Mouse (Mus musculus) hindbrain, embryonic 14.5 days (tissue): Measurements from ENCODE around the gene Rbfox2. TPM values are rescaled to one million over a fixed set of nuclear protein-coding genes. Genes with fewer than 3 reads are reported as not detected.

Experiments used
- ATAC-seq: fragments of 200-750 bp; cut with Nextera tagmentation; 2 replicates; pipeline ENCODE4 v1.8.0; 2017; ENCODE audit warnings: moderate number of reproducible peaks, mild to moderate bottlenecking, moderate TSS enrichment, moderate library complexity; ENCODE audit not compliant: low FRiP score
- DNase-seq: peaks from one replicate; pipeline ENCODE4 v3.0.0-alpha.2; 2015; ENCODE audit warnings: low spot score
- H3K27ac ChIP-seq: fragments of 300-500 bp; sonication (generic); 2 replicates; pipeline ENCODE4 v1.5.1; 2014; ENCODE audit warnings: mild to moderate bottlenecking, moderate library complexity
- H3K27me3 ChIP-seq: fragments of 300-500 bp; sonication (generic); 2 replicates; pipeline ENCODE4 v1.6.1; 2014; ENCODE audit warnings: mild to moderate bottlenecking, low read length, mixed read lengths; ENCODE audit not compliant: control insufficient read depth, insufficient read depth
- H3K36me3 ChIP-seq: fragments of 300-500 bp; sonication (generic); replicated peaks from 2 replicates; pipeline ENCODE4 v1.6.1; 2014; ENCODE audit not compliant: control insufficient read depth, insufficient read depth
- H3K4me1 ChIP-seq: fragments of 300-500 bp; sonication (generic); replicated peaks from 2 replicates; pipeline ENCODE4 v1.6.1; 2014; ENCODE audit warnings: antibody characterized with exemption, low read length, mixed read lengths; ENCODE audit not compliant: control insufficient read depth, insufficient read depth
- H3K4me2 ChIP-seq: fragments of 300-500 bp; sonication (generic); replicated peaks from 2 replicates; pipeline ENCODE4 v1.6.1; 2014; ENCODE audit warnings: mild to moderate bottlenecking, moderate library complexity
- H3K4me3 ChIP-seq: fragments of 300-500 bp; sonication (generic); replicated peaks from 2 replicates; pipeline ENCODE4 v1.5.1; 2014; ENCODE audit warnings: mild to moderate bottlenecking, low read length
- H3K9ac ChIP-seq: fragments of 300-500 bp; sonication (generic); 2 replicates; pipeline ENCODE4 v1.6.1; 2014
- H3K9me3 ChIP-seq: fragments of 300-500 bp; sonication (generic); 2 replicates; pipeline ENCODE4 v1.6.1; 2016; ENCODE audit warnings: low read length; ENCODE audit not compliant: control insufficient read depth
- WGBS: fragments of 180-500 bp; shearing (Covaris S2); extraction: QIAGEN DNeasy Blood & Tissue Kit; methylation state at CpG from one replicate; pipeline ENCODE4 v1.1.7; 2014; 5-methylcytosine and 5-hydroxymethylcytosine counted together
- polyA plus RNA-seq: library from polyadenylated mRNA; unstranded; fragments of >200 nt; fragmentation: Nextera tagmentation; extraction: Ambion mirVana; gene quantifications from 2 replicates; pipeline ENCODE4 v1.2.1, GENCODE M21; 2014

The Rbfox2 gene
- polyA plus RNA-seq, 1 experiment from 2014 or later = 154 TPM

DNA sequence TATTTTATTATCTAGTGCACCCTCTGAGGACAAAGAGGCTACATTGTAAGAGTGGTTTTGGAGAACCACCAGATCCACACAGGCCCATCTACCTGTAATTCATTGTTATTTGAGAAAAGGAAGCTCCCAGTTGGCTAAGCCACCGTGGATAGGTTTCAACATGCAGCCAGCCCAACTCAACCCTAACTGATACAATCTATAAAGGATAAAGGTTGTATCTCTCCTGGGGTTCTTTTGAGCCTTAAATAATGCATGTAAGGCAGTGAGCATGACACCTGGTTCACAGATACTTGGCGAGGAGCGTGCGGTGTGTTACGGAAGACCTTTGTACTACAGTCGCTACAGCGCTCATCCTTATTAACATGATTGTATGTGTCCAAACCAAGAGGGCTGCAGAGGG, 6.0 kb upstream of the Rbfox2 start:
- ATAC-seq = no peak
- WGBS = 95% methylated on average over 7 of the region's 7 CpGs
- Histone ChIP-seq H3K27ac (no peak overlapping the region), H3K4me1 (0 out of 2 replicates have a peak, but pooled peaks cover 4% of the 10 kb centered on the region), H3K9ac (no peak overlapping the region), H3K4me3 (no peak overlapping the region), H3K36me3 (no peaks in the 10 kb centered on the region), H3K9me3 (no peaks in the 10 kb centered on the region), H3K4me2 (no peak overlapping the region), H3K27me3 (no peaks in the 10 kb centered on the region)
- no peak for DNase-seq

DNA sequence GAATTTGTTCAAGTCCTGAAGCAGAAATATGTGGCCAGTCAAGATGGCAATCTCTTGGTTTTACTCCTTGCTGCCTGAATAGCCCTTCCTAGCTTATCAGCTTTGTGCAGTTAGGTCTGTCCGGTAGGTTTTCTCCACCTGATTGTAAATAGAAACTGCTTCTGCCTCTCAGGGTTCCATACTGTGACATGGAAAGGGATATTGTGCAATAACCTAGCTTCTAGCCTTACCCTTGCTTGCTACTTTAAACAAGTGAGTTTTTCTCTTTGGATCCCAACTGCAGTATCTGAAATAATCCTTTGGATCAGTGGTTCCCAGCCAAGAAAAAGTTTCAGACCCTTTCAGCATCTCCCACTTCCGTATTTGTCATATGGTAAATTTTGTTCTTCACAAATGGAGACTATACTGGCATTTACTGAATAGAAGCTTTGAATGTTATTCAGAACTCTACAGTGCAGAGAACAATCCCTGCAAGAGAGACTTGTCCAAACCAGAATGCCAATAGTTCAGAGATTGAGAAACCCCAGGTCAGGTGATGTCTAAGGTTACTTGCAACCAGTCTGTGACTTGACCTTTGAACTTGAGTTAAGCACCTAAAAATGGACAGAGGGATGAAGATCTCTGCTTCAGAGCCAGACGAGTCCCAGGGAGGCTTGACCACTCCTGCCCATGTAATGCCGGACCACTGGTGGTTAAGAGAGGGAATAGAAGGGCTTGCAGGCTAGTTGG, 1.1 kb upstream of the Rbfox2 start:
- Histone ChIP-seq H3K9me3 (no peaks in the 10 kb centered on the region), H3K27ac (no peak overlapping the region), H3K4me2 (peak overlapping the region; percentile 74; the same call in 1 of the 2 replicates), H3K36me3 (no peaks in the 10 kb centered on the region), H3K27me3 (no peaks in the 10 kb centered on the region), H3K9ac (no peak overlapping the region), H3K4me1 (peaks cover 31% of the 10 kb centered on the region), H3K4me3 (no peak overlapping the region)
- ATAC-seq (no peak), DNase-seq (no peak)
- 89% methylated on average over 4 of the region's 4 CpGs for WGBS

DNA sequence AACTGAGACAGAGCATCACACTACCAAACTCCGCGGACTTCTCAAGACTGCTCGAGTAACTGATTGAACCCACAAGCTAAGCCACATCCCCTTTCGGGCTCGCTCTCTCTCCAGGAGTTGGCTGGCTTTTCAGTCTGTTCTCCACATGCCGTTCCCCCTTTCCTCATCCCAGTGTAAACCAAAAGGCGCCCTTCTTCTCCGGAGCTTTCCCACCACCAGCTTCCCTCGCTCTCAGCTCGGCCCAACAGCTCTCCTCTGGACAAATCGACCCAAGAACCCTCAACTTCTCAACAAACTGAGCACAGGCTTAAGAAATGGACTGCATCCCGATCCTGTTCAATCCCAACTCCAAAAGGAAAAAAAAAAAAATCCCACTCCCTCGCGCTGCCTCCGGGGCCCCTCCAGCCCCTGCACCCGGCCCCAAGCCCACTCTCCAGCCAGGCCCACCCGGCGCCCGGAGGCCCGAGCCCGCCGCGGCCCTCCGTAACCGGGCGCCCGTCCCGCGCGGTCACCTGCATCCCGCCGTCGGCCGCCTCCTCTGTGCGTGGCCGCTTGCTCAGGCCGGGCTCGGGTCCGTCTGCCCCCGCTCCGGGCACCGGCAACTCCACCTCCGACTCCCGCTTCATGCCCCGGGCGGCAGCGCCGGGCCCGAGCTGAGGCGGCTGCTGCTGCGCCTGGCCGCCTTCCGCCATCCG, 805 bp downstream of the Rbfox2 start:
- peak overlapping the region; percentile 74 for H3K4me2 ChIP-seq
- DNase-seq (peak; percentile 71), ATAC-seq (peak; percentile 29)
- peak overlapping the region; percentile 70 for H3K4me3 ChIP-seq
- H3K27ac ChIP-seq = peak overlapping the region; percentile 98
- no peaks in the 10 kb centered on the region; the same call in 1 of the 2 replicates for H3K36me3 ChIP-seq
- H3K27me3 ChIP-seq = no peaks in the 10 kb centered on the region
- H3K4me1 ChIP-seq = peaks cover 34% of the 10 kb centered on the region
- H3K9ac ChIP-seq = peak overlapping the region; percentile 85
- no peaks in the 10 kb centered on the region for H3K9me3 ChIP-seq
- under 1% methylated on average over 39 of the region's 54 CpGs for WGBS

DNA sequence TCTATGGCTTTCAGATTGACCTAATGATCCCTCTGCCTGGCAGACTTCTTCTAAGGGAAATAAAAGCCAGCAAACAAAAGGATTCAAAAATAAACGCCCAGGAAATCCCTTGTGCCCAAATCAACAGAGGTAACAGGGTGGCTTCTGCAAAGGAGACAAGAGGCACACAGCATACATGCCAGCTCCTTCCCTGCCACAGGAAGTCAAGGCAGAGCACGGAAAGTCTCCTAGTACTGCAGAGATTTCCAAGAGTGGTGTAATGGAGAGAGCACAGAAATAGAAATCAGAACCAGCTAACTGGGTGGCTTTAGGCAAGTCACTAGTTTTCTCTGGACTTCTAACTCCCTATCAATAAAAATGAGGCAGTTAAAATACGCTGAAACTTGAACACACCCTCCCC, 1.8 kb downstream of the Rbfox2 start:
- Histone ChIP-seq H3K4me3 (peak overlapping the region; percentile 70), H3K4me1 (peaks cover 34% of the 10 kb centered on the region), H3K27me3 (no peaks in the 10 kb centered on the region), H3K36me3 (no peaks in the 10 kb centered on the region; the same call in 1 of the 2 replicates), H3K27ac (0 out of 2 replicates have a peak overlapping the region, but pooled peaks have one; percentile 32), H3K9ac (peak overlapping the region; percentile 85), H3K9me3 (no peaks in the 10 kb centered on the region), H3K4me2 (peak overlapping the region; percentile 74)
- DNase-seq (no peak), ATAC-seq (no peak)
- WGBS = 9% methylated on average over 3 of the region's 3 CpGs

DNA sequence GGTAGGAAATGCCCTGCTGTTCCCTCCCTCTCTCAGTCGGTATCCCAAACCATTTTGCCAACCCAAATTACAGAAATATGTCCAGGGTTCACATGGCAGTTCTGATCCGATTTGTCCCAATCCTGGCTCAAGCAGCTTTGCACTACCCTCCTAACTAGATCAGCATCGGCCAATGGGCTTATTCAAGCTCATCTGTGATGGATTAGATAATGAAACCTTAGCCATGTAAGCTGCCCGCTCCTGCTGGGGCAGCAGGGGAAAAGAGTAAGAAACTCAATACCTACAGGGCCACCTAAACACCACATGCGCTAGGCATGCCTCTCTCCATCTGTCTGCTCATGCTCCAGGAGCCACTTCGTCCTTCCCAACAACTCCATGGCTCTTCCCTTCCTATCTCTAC, 5.7 kb downstream of the Rbfox2 start:
- WGBS = 82% methylated on average over 6 of the region's 6 CpGs
- no peak for DNase-seq
- Histone ChIP-seq H3K27me3 (no peaks in the 10 kb centered on the region), H3K4me2 (no peak overlapping the region), H3K4me3 (no peak overlapping the region), H3K9me3 (no peaks in the 10 kb centered on the region), H3K4me1 (peaks cover 29% of the 10 kb centered on the region), H3K27ac (no peak overlapping the region), H3K9ac (no peak overlapping the region), H3K36me3 (no peaks in the 10 kb centered on the region; the same call in 1 of the 2 replicates)
- ATAC-seq = no peak

DNA sequence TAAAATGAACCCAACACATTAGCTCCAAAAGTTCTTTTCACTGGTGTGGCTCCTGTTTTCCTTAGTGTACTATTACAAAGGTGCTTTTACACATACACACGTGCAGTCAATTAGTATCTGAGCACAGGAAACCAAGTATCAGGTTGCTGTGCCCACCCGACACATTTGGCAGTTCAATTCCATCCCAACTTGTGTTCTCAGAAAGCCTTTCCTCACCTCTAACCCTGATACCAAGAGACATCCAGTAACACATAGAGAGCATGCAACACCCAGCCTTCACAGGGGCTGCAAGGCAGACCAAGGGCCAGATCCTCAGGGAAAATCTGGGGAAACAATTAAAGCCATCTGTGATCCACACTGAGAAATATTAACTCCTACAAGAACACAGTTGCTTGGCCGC, 8.2 kb downstream of the Rbfox2 start:
- Histone ChIP-seq H3K4me1 (peaks cover 9% of the 10 kb centered on the region; the same call in 1 of the 2 replicates), H3K27me3 (no peaks in the 10 kb centered on the region), H3K27ac (no peak overlapping the region), H3K36me3 (no peaks in the 10 kb centered on the region; the same call in 1 of the 2 replicates), H3K4me2 (no peak overlapping the region), H3K4me3 (no peak overlapping the region), H3K9me3 (no peaks in the 10 kb centered on the region), H3K9ac (no peak overlapping the region)
- DNase-seq (no peak), ATAC-seq (no peak)
- WGBS = 73% methylated on average over 3 of the region's 3 CpGs

DNA sequence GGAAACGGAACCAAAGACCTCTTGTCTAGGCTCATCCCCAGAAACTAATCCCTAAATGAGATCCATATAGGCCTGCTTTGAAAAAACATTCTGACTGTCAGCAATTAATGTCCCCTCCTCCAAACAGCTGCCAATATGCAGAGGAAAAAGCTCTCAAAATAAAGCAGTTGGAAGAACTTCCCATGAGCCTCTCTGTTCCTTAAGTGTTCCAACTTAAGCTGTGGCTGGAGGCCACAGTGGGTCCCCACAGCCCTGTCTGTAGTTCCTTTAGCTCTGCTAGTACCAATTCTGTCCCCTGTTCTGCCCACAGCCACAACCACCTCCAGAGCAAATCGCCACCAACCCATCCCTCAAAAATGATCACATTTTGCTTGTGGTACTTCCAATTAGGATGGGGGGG, 10.2 kb downstream of the Rbfox2 start:
- DNase-seq (no peak), ATAC-seq (no peak)
- WGBS = 89% methylated on average over 2 of the region's 2 CpGs
- Histone ChIP-seq H3K4me2 (no peak overlapping the region), H3K9me3 (no peaks in the 10 kb centered on the region), H3K27me3 (no peaks in the 10 kb centered on the region), H3K9ac (no peak overlapping the region), H3K4me3 (no peak overlapping the region), H3K27ac (no peak overlapping the region), H3K4me1 (0 out of 2 replicates have a peak, but pooled peaks cover 5% of the 10 kb centered on the region), H3K36me3 (no peaks in the 10 kb centered on the region; the same call in 1 of the 2 replicates)

DNA sequence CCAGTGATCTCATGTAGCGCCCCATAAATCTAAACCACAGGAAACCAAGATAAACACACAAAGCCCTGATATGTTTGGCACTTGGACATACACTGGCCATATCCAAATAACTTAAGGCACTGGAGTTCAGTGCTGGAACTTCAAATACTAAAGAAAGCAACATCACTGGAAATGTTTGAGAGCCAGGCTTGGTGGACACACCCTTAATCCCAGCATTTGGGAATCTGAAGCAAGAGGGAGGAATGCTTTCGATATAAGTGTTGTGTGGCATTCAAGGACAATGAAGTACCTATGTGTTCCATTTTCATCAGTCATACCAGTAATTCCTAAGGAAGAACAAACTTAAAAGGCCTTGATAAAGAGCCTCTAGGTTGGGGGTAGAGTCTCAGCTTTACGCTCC, 13.3 kb downstream of the Rbfox2 start:
- WGBS = 95% methylated on average over 3 of the region's 3 CpGs
- Histone ChIP-seq H3K27ac (no peak overlapping the region), H3K36me3 (no peaks in the 10 kb centered on the region), H3K27me3 (no peaks in the 10 kb centered on the region), H3K4me1 (0 out of 2 replicates have a peak, but pooled peaks cover 5% of the 10 kb centered on the region), H3K4me3 (no peak overlapping the region), H3K9ac (no peak overlapping the region), H3K9me3 (no peaks in the 10 kb centered on the region), H3K4me2 (no peak overlapping the region)
- DNase-seq (no peak), ATAC-seq (no peak)

DNA sequence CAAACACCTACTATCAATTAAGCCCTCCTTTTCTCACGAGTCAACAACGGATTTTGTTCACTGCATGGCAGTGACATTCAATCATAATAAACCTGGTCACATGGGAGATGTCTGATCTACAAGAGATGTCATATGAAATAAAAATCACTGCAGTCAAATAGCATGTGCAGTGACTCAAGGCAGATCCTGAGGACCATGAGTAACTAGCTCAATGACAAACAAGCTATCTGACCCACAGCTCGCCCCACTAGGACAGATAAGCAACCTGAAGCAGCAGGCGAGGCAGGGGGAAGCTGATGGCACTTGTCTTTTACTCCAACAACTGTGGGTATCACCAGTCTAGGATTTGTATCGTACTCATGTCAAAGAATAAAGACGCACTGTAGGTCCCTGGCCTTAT, 14.4 kb downstream of the Rbfox2 start:
- no peak for ATAC-seq
- H3K9ac ChIP-seq = no peak overlapping the region
- 0 out of 2 replicates have a peak, but pooled peaks cover 5% of the 10 kb centered on the region for H3K4me1 ChIP-seq
- 71% methylated on average over 6 of the region's 6 CpGs for WGBS
- no peak overlapping the region for H3K4me2 ChIP-seq
- H3K4me3 ChIP-seq = no peak overlapping the region
- DNase-seq = no peak
- no peaks in the 10 kb centered on the region for H3K27me3 ChIP-seq
- H3K27ac ChIP-seq = no peak overlapping the region
- no peaks in the 10 kb centered on the region for H3K36me3 ChIP-seq
- H3K9me3 ChIP-seq = no peaks in the 10 kb centered on the region
